Mouse (Mus musculus) mature B cell (primary cell): ENCODE measurements around the gene Kmt5c.

ENCODE experiments used
- in situ Hi-C: fragments of 300-500 bp; cut with MboI; formaldehyde crosslinking; loops from 2 replicates; pipeline ENCODE4 v1.14.3; 2019

The Kmt5c gene

GRCm38 (mm10) chr7:4739544-4740275 is at the start of gene Kmt5c:
Kmt5c (plus strand) TSS chr7:4740115.
- in situ Hi-C loops: no loop called here

- in situ Hi-C loops: no loop called here
Measured at GRCm38 (mm10) chr7:4690387-4690786, 49.5 kb upstream of the Kmt5c start, which contains the start of gene Brsk1. Brsk1 (plus strand) TSS chr7:4690604.

DNA sequence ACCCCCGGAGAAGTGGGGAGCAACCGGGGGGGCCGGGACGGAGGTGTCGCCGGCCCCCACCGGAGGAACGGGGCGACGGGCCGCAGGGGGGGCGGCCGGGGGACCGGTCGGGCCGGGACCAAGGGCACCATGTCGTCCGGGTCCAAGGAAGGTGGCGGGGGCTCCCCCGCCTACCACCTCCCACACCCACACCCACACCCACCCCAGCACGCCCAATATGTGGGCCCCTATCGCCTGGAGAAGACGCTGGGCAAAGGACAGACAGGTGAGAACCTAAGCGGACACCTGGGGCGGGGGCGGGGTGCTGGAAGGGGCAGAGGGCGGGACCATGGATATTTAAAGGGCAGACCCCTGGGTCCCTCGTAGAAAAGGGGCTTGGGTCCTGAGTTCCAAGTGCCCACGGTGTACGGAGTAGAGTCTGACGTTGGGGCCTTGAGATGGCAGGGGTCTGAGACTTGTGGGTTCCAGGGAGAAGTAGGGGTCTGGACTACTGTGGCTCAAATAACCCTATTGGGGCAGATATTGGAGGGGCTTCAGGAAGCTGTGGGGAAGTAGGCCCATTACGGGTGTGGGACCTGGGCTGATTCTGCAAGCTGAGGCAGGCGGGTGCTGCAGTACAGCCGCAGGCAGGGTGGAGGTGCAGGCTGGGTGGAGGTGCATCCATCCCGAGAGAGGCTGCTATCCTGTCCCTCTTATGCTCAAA is 48.8 kb upstream of the Kmt5c start:
- in situ Hi-C loops: no loop called here

- in situ Hi-C loops: no loop called here
Measured at GRCm38 (mm10) chr7:4693004-4693403, 46.9 kb upstream of the Kmt5c start.

- in situ Hi-C loops: no loop called here
Measured at GRCm38 (mm10) chr7:4702334-4702733, 37.6 kb upstream of the Kmt5c start.

DNA sequence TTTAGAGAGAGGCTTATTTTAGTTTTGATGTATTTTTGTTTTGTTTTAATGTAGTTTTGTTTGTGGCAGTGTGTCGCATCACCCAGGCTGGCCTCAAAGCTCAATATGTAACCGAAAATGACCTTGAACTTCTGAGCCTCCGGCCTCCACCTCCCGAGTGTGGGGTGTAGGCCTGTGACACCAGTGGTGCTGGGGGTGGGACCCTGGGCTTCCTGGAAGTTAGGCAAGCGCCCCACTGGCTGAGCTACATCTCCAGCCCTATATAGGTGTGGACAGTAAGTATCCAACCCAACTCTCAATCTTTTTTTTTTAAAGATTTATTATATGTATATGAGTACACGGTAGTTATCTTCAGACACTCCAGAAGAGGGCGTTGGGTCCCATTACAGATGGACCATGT is 36.7 kb upstream of the Kmt5c start:
- in situ Hi-C loops: no loop called here

DNA sequence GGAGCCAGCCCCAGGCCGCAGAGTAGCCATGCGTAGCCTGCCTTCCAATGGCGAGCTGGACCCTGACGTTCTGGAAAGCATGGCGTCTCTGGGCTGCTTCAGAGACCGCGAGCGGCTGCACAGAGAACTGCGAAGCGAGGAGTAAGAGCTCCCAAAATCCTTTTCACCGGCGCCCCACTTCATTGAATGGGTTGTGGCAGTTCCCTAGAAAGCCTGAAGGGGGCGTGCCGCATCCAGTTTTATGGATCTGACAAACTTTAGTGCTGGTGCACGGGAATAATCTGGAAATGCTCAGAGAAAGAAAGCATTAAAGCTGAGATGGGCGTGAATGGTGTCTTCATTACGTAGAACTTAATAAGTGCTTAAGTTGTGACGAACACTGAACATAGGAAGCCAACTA is 34.8 kb upstream of the Kmt5c start:
- in situ Hi-C loops: no loop called here

- in situ Hi-C loops: no loop called here
Measured at GRCm38 (mm10) chr7:4712594-4712993, 27.3 kb upstream of the Kmt5c start.

DNA sequence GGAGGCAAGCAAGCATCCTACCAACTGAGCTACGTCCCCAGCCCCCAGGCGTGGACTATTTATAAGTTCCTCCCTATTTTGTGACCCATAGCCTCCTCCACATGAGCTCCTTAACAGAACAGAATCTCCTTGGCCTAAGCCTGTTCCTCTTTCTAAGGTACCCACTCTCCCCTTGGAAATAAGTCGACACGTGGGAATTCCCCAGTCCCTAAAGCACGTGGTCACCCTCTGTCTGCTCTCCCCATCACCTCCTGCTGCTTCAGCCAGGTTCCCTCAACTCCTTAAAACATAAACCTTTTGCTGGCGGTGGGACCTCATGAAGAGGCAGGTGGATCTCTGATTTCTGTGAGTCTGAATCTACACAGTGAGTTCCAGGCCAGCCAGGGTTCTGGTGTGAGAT is 23.0 kb upstream of the Kmt5c start:
- in situ Hi-C loops: no loop called here

GRCm38 (mm10) chr7:4719276-4719675 is 20.6 kb upstream of the Kmt5c start:
- in situ Hi-C loops: no loop called here

GRCm38 (mm10) chr7:4723508-4723907 is 16.4 kb upstream of the Kmt5c start:
- in situ Hi-C loops: no loop called here

DNA sequence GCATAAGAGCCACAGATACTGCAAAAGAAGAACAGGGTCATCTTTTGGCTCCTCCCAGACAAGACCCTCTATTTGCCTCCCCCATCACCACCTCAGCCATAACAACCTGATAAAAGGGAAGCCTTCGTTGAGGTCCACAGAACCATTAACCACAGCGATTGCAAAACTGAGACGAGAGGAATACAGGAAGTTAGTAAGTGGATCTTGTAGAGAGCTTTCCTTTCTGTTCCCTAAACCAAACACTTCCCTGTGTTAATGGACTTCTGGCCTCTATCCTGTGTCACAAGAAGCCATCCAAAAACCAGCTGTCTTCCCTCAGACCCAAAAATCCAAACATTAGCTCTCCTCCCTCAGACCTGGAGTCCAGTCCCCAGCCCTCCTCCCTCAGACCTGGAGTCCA is 15.6 kb upstream of the Kmt5c start:
- in situ Hi-C loops: no loop called here

DNA sequence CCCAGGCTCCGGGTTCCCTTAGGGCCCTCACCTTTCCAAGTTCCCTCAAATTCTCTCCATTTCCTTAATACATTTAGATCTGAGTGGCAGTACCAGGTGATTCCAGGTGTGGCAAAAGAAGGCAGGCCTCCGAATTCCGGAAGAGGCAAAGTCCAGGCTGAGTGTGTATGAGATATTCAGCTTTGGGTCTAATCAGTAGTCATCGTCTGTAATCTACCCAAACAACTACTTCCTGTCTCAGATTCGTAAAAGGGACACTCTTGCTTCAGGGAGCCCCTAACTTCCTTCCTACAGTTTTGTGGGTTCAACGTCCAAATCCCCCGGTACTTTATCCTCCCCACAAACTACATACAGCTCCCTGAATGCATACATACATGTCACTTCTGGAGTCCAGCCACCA is 14.7 kb upstream of the Kmt5c start, which contains the start of gene Tmem150b:
Tmem150b (minus strand) TSS at position 81 of the 400 bp plus-strand sequence.
- in situ Hi-C loops: no loop called here

DNA sequence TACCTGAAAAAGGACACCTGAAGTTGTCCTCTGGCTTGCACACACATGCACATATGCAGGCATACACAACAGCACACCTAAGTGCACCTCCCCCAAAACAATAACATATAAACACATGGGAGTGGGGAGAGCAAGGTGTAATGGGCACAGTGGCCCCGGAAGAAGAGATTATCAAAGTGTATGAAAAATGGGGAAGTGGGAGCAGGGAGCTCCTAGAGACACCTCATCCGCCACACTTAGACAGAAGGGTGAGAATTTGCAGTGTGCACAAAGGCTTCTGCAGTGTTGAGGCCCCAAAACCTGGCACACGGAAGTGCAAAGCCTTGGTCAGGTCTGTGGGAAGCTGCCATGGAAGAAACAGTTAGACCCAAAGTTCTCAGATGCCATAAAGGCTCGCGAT is 8.8 kb upstream of the Kmt5c start:
- in situ Hi-C loops: no loop called here

GRCm38 (mm10) chr7:4732968-4733392 is 6.9 kb upstream of the Kmt5c start:
- in situ Hi-C loops: no loop called here

- in situ Hi-C loops: no loop called here
Measured at GRCm38 (mm10) chr7:4739041-4739543, 823 bp upstream of the Kmt5c start.

GRCm38 (mm10) chr7:4740309-4740727 is 403 bp downstream of the Kmt5c start:
- in situ Hi-C loops: no loop called here

- in situ Hi-C loops: no loop called here
Measured at GRCm38 (mm10) chr7:4741151-4741550, 1.2 kb downstream of the Kmt5c start.

DNA sequence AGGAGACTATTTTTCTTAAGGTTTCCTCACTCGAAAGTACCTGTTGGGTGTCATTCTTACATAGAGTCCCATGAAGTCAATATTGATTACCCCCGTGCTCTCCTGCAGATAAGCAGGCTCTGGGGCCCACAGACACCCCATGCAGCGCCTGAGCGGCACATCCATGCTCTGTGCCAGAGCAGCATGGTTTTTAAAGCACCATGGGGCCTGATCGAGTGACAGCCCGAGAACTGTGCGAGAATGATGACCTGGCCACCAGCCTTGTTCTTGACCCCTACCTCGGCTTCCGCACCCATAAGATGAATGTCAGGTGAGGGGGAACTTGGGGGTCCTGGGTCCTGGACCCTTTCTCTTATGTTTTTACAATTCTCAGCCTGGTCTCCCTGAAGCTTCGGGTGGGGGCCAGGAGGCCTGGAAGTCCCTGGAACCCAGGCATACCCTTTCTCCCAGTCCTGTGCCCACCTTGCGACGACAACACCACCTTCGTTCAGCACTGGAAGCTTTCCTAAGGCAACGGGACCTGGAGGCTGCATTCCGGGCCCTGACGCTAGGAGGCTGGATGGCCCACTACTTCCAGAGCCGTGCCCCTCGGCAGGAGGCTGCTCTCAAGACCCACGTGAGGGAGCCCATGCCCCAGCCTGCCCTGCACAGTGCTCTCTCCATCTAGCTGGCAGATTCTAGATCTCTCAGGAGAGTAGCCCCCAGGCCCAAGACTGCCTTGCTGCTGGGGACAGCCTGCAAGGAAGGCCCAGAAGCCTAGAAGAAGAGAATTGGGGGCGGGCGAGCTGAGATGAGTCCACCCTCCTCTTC is 2.0 kb downstream of the Kmt5c start:
- in situ Hi-C loops: no loop called here

GRCm38 (mm10) chr7:4742482-4742819 is 2.5 kb downstream of the Kmt5c start:
- in situ Hi-C loops: no loop called here

DNA sequence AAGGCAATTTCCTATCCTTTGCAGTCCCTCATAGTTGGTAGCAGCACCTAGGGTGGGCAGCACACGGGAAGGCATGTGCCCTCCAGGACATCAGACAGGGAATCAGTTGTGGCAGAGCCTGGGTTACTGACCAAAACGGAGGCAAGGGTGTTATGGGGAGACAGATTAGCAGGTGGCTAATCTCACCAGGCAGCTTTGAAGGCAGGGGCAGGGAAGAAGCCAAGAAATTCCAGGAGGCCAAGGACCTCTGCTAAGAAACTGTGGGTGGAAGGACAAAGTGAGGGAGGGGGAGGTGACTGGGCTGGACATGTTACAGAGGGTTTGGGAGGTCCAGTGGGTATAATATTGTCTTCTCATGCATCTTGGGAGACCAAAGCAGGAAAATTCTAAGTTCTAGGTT is 3.4 kb downstream of the Kmt5c start:
- in situ Hi-C loops: no loop called here

GRCm38 (mm10) chr7:4744886-4745285 is 5.0 kb downstream of the Kmt5c start:
- in situ Hi-C loops: no loop called here
